Mouse (Mus musculus): Measurements from ENCODE around the gene Ssu2.

- TF ChIP-seq CTCF (IDR thresholded peaks at IDR 0.05; ENCODE audit: control insufficient read depth, insufficient read depth, low read length) (no peak), POLR2A (IDR thresholded peaks at IDR 0.05; ENCODE audit: borderline replicate concordance, control insufficient read depth, low read depth, low read length) (no peak)
Measured at GRCm38 (mm10) chr6:112373886-112374585, 13.8 kb downstream of the Ssu2 start.
